Comparison of ENCODE assay signal across 8 mouse cellular contexts in genomic region chr4:43631956-43632920, GRCm38 (mm10). TPM values are rescaled to one million over a fixed set of nuclear protein-coding genes. Genes with fewer than 3 reads are reported as not detected.
A peak's percentile ranks its signal among the peaks of the same experiment; 100 is the strongest.
DNase-seq lines count a peak whose midpoint lies in the region; ATAC-seq lines count a peak whose summit lies in the region.

No protein-coding gene starts in this region.

- H3K4me1 ChIP-seq in heart, embryonic 14.5 days (ENCODE audit: control insufficient read depth in 2 of 2, insufficient read depth in 2 of 2, low read length in 2 of 2), result peaks cover 25 to 33% of the 10 kb centered on the region in 2 experiments
- H3K4me1 ChIP-seq in neural tube, embryonic 14.5 days (ENCODE audit: control insufficient read depth, insufficient read depth, low read length), result peaks cover 29% of the 10 kb centered on the region

- no peaks in the 10 kb centered on the region for H3K9me3 ChIP-seq in heart, embryonic 14.5 days (ENCODE audit: control insufficient read depth, low read length)
- no peaks in the 10 kb centered on the region for H3K9me3 ChIP-seq in neural tube, embryonic 14.5 days (ENCODE audit: control insufficient read depth, low read length)

- ATAC-seq in heart, embryonic 14.5 days (ENCODE audit: insufficient number of reproducible peaks, insufficient read depth, low FRiP score, low read depth), result no peak
- ATAC-seq in neural tube, embryonic 14.5 days (ENCODE audit: low read depth), result peak; percentile 29

- peak; percentile 18 for DNase-seq in adrenal gland, adult 2 months
- no peak for DNase-seq in adrenal gland, adult 8-10 months
- peak; percentile 14 to 62 for DNase-seq in spleen, postnatal 4 days (ENCODE audit: low spot score in 2 of 2)
- no peak for DNase-seq in spleen, postnatal 14 days (ENCODE audit: low spot score in 2 of 2)
- DNase-seq in kidney, postnatal 36 days, result peak; percentile 30 to 45
- DNase-seq in natural killer cell, adult 2 months (ENCODE audit: low spot score in 2 of 2), result no peak

- H3K4me2 ChIP-seq in heart, embryonic 14.5 days (ENCODE audit: low read length), result peak overlapping the region; percentile 88
- peak overlapping the region; percentile 93 for H3K4me2 ChIP-seq in neural tube, embryonic 14.5 days (ENCODE audit: low read depth, low read length)

- no peaks in the 10 kb centered on the region for H3K27me3 ChIP-seq in heart, embryonic 14.5 days (ENCODE audit: control insufficient read depth, insufficient read depth, low read length)
- no peaks in the 10 kb centered on the region for H3K27me3 ChIP-seq in neural tube, embryonic 14.5 days (ENCODE audit: control insufficient read depth, insufficient read depth, low read length)

- H3K36me3 ChIP-seq in heart, embryonic 14.5 days (ENCODE audit: control insufficient read depth, insufficient read depth, low read length), result no peaks in the 10 kb centered on the region
- H3K36me3 ChIP-seq in neural tube, embryonic 14.5 days (ENCODE audit: control insufficient read depth, insufficient read depth, low read length), result no peaks in the 10 kb centered on the region

- peak overlapping the region; percentile 94 for H3K9ac ChIP-seq in heart, embryonic 14.5 days (ENCODE audit: low read length)
- peak overlapping the region; percentile 91 for H3K9ac ChIP-seq in neural tube, embryonic 14.5 days (replicated peaks; ENCODE audit: low read depth, low read length)

- H3K4me3 ChIP-seq in heart, embryonic 14.5 days (ENCODE audit: control insufficient read depth in 1 of 2, insufficient read depth in 1 of 2, low read depth in 1 of 2, low read length in 2 of 2), result peak overlapping the region; percentile 63 to 68
- H3K4me3 ChIP-seq in neural tube, embryonic 14.5 days (ENCODE audit: low read depth, low read length), result peak overlapping the region; percentile 53

- 44% methylated on average over 42 of the region's 42 CpGs for WGBS in heart, embryonic 14.5 days
- WGBS in neural tube, embryonic 14.5 days, result 39% methylated on average over 42 of the region's 42 CpGs

- peak overlapping the region; percentile 53 to 80; a peak in 3 of 4 replicates for H3K27ac ChIP-seq in heart, embryonic 14.5 days (replicated peaks in 1 of 2; ENCODE audit: control insufficient read depth in 1 of 2, insufficient read depth in 1 of 2, low read depth in 2 of 2, low read length in 2 of 2)
- peak overlapping the region; percentile 88 for H3K27ac ChIP-seq in neural tube, embryonic 14.5 days (ENCODE audit: low read depth, low read length)

RNA-seq across cellular contexts. Expression of gene Npr2, which starts 0.5 kb away (rescaled TPM):
- total RNA-seq in adrenal gland, adult 2 months (2021), result 10 to 100 TPM; 23.3 to 36.1 TPM
- 34.1 and 38.0 TPM in 2 replicates for polyA plus RNA-seq in adrenal gland, adult 2 months (2012; rRNA removed)
- total RNA-seq in adrenal gland, adult 8-10 months (2022), result 10 to 100 TPM; 29.6 to 78.6 (median 54.0) TPM
- polyA plus RNA-seq in heart, embryonic 14.5 days (2014; fragmentation: Nextera tagmentation; extraction: Ambion mirVana), result 10.6 and 13.2 TPM in 2 replicates
- polyA plus RNA-seq in neural tube, embryonic 14.5 days (2014; fragmentation: Nextera tagmentation; extraction: Ambion mirVana), result 15.9 and 19.2 TPM in 2 replicates

RNA-seq across cellular contexts. Expression of gene Spag8, which starts 21.2 kb away (rescaled TPM):
- under 1 TPM; 0.26 to 0.45 TPM for total RNA-seq in adrenal gland, adult 2 months (2021)
- polyA plus RNA-seq in adrenal gland, adult 2 months (2012; rRNA removed), result 1.2 and 2.2 TPM in 2 replicates
- total RNA-seq in adrenal gland, adult 8-10 months (2022), result 1 to 10 TPM in 3 of 4 experiments, under 1 TPM in 1; 0.58 to 2.3 (median 1.4) TPM
- 0.18 and 0.77 TPM in 2 replicates for polyA plus RNA-seq in heart, embryonic 14.5 days (2014; fragmentation: Nextera tagmentation; extraction: Ambion mirVana)
- 2.4 and 4.6 TPM in 2 replicates for polyA plus RNA-seq in neural tube, embryonic 14.5 days (2014; fragmentation: Nextera tagmentation; extraction: Ambion mirVana)

RNA-seq across cellular contexts. Expression of gene Hint2, which starts 24.0 kb away (rescaled TPM):
- total RNA-seq in adrenal gland, adult 2 months (2021), result 10 to 100 TPM; 48.8 to 96.9 TPM
- polyA plus RNA-seq in adrenal gland, adult 2 months (2012; rRNA removed), result 78.7 and 106 TPM in 2 replicates
- 100 to 1,000 TPM in 1 of 4 experiments, 10 to 100 TPM in 3; 80.8 to 112 (median 97.8) TPM for total RNA-seq in adrenal gland, adult 8-10 months (2022)
- polyA plus RNA-seq in heart, embryonic 14.5 days (2014; fragmentation: Nextera tagmentation; extraction: Ambion mirVana), result 194 and 213 TPM in 2 replicates
- 67.1 and 73.9 TPM in 2 replicates for polyA plus RNA-seq in neural tube, embryonic 14.5 days (2014; fragmentation: Nextera tagmentation; extraction: Ambion mirVana)

RNA-seq across cellular contexts. Expression of gene Tmem8b, which starts 36.5 kb away (rescaled TPM):
- 1 to 10 TPM; 4.6 to 5.0 TPM for total RNA-seq in adrenal gland, adult 2 months (2021)
- polyA plus RNA-seq in adrenal gland, adult 2 months (2012; rRNA removed), result 14.7 and 17.5 TPM in 2 replicates
- 10 to 100 TPM in 2 of 4 experiments, 1 to 10 TPM in 2; 6.0 to 10.9 (median 8.3) TPM for total RNA-seq in adrenal gland, adult 8-10 months (2022)
- 4.2 and 4.5 TPM in 2 replicates for polyA plus RNA-seq in heart, embryonic 14.5 days (2014; fragmentation: Nextera tagmentation; extraction: Ambion mirVana)
- 11.4 and 13.3 TPM in 2 replicates for polyA plus RNA-seq in neural tube, embryonic 14.5 days (2014; fragmentation: Nextera tagmentation; extraction: Ambion mirVana)

RNA-seq across cellular contexts. Expression of gene Fam221b, which starts 36.7 kb away (rescaled TPM):
- under 1 TPM; 0.23 to 0.24 TPM for total RNA-seq in adrenal gland, adult 2 months (2021)
- polyA plus RNA-seq in adrenal gland, adult 2 months (2012; rRNA removed), result not detected in 2 replicates
- under 1 TPM; 0.14 to 0.67 (median 0.41) TPM for total RNA-seq in adrenal gland, adult 8-10 months (2022)
- polyA plus RNA-seq in heart, embryonic 14.5 days (2014; fragmentation: Nextera tagmentation; extraction: Ambion mirVana), result 3.9 and 4.5 TPM in 2 replicates
- polyA plus RNA-seq in neural tube, embryonic 14.5 days (2014; fragmentation: Nextera tagmentation; extraction: Ambion mirVana), result 1.6 and 1.7 TPM in 2 replicates

Comparison
In these comparisons a context has a peak if more than half of its experiments do, and no peak if none do; other contexts are left out.
1. DNase-seq: peak in adrenal gland, adult 2 months (single experiment), spleen, postnatal 4 days (2 of 2) and kidney, postnatal 36 days (2 of 2); none in adrenal gland, adult 8-10 months (single experiment), spleen, postnatal 14 days (0 of 2) and natural killer cell, adult 2 months (0 of 2).